Mouse (Mus musculus) skeletal muscle tissue, adult 2 months (tissue): ENCODE results near the gene Spatc1l.

Source experiments
- DNase-seq: peaks from one replicate; pipeline ENCODE4 v3.0.0-alpha.2; 2012; ENCODE audit warnings: low read depth, low spot score

Gene Spatc1l

GRCm38 (mm10) chr10:76596338-76596737 is 34.3 kb downstream of the Spatc1l start:
- no peak for DNase-seq

- no peak for DNase-seq
These were observed 40.6 kb downstream of the Spatc1l start for GRCm38 (mm10) chr10:76602690-76603089.

GRCm38 (mm10) chr10:76612473-76612872 is 50.4 kb downstream of the Spatc1l start:
- no peak for DNase-seq
